Mouse (Mus musculus): ENCODE measurements around the gene Prkch.

- no peak for TF ChIP-seq CTCF (IDR thresholded peaks at IDR 0.05; ENCODE audit: extremely low read depth, insufficient read depth, insufficient read length, insufficient replicate concordance)
- no peak for TF ChIP-seq POLR2A (IDR thresholded peaks at IDR 0.05; ENCODE audit: low read depth, low read length)
Measured at GRCm38 (mm10) chr12:73671540-73671939, 86.9 kb downstream of the Prkch start.

All from spleen, adult 2 months (tissue).